Mouse (Mus musculus) naive thymus-derived CD4-positive, alpha-beta T cell, adult 5 months (primary cell): ENCODE results near the gene Ephb2. TPM values are rescaled to one million over a fixed set of nuclear protein-coding genes. Genes with fewer than 3 reads are reported as not detected.

Experiments used
- polyA plus RNA-seq: library from polyadenylated mRNA; unstranded; fragments of 100-300 nt; shearing (Covaris generic); gene quantifications from one replicate; pipeline ENCODE4 v1.2.1, GENCODE M21; 2017

Ephb2 gene
- 0.09 TPM for polyA plus RNA-seq

DNA sequence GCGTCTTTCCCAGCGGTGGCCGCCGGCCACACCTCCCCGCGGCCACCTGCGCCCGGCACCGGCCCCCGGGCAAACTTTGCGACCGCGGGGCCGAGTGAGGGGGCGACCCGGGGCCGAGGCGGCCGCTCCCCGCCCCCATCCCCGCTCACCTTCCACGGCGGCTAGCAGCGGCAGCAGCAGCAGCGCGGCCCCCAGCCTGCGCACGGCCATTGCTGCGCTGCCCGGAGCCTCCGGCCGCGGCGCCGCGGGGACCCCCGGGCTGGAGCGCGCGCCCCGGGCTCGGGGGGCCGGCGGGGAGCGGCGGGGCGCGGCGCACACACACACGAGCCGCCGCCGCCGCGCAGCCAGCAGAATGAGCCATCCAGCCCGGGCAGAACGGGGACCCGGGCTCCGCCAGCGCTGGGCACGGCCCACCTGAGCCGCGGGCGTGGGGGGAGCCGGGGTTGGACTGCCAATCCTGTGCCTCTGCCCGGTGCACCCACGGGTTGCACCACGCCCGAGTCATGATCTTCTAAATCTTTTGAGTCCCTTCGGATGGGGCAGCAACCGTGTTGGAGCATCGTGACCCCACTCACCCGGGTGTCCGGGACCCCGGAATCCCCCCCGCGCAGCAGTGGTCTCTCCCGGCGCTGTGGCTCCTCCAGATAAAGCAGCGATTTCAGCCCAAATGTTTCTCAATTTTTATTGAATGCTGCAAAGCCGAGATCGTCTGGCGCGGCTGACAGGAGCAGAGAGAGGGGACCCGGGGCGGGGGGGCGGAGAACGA, at the start of gene Ephb2:
TSS of gene Ephb2 (minus strand) at position 368 of the 766 bp plus-strand sequence.

DNA sequence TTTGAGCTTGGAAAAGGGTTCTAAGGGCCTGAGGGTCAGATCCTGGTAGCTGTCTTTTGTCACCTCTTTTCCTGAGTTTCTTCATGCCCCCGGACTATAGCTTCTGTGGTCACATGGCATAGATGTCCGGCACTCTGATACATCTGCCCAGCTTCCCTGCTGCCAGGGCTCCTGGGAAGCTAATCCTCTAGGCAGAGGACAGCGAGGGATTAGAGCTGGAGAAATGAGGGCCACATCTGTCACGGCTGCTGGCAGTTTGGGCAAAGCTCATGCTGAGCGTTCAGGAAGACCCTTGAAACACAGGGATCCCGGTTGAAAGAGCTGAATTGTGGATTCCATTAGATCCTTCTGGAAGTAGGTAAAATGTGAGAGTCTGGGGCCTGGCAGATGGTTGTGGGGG, 213.4 kb downstream of the Ephb2 start, which contains the start of gene Lactbl1:
TSS of gene Lactbl1 (plus strand) at position 234 of the 400 bp plus-strand sequence.

DNA sequence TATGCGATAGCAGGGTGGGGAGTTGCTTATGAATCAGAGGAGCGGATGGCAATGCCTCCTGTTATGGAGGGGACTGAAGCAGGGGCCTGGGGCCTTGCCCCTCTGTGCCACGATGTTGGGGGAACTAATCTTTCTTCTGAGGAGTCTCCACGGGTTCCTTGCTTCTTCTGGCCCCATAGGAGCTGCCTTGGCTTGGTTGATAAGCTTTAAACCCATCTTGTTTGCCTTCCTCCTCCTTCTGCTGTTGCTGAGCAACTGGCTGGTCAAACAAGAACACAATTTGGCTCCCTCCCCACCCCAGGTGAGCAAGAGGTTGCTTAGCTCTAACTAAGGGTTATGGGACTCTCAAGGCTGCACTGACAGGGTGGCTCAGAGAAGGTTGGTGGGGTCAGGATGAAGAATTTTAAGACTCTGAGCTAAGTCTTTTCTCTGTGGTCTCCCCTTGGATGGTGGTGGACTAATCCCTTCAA, 225.4 kb downstream of the Ephb2 start, which contains the start of gene Tex46:
TSS of gene Tex46 (plus strand) at position 51 of the 470 bp plus-strand sequence.

DNA sequence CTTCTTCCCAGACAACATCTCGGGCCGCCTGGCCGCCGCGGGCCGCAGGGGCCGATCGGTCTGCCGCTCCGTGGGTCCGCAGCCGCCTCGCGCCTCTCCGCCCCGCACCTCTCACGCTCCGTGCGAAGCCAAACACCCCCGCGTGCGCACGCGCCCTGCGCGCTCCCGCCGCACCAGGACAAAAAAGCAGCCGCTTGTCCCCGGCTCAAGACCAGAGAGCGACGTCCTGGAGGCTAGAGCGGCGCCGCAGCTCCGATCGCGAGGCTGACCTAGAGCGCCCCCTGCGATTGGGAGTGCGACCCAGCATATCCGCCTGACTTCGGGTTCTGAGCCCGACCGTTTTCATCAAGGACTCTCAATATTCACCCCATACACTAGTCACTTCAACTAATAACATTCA, 233.2 kb downstream of the Ephb2 start, which contains the start of gene Kdm1a:
TSS of gene Kdm1a (minus strand) at position 156 of the 400 bp plus-strand sequence.

Other genes with a start within 250 kb of the Ephb2 start
- gene Kdm1a, start 233.3 kb downstream of the Ephb2 start, polyA plus RNA-seq = 91.4 TPM
- not detected for gene Tex46, start 225.6 kb downstream of the Ephb2 start, polyA plus RNA-seq
- gene Lactbl1, start 213.4 kb downstream of the Ephb2 start, polyA plus RNA-seq = not detected
- not detected for gene C1qb, start 50.2 kb upstream of the Ephb2 start, polyA plus RNA-seq
- gene C1qc, start 57.1 kb upstream of the Ephb2 start, polyA plus RNA-seq = not detected
- not detected for gene C1qa, start 62.8 kb upstream of the Ephb2 start, polyA plus RNA-seq
- not detected for gene Epha8, start 120.8 kb upstream of the Ephb2 start, polyA plus RNA-seq
- 9.8 TPM for gene Zbtb40, start 212.8 kb upstream of the Ephb2 start, polyA plus RNA-seq